Mouse (Mus musculus) midbrain, embryonic 11.5 days (tissue): ENCODE data around the gene Col5a1. TPM values are rescaled to one million over a fixed set of nuclear protein-coding genes. Genes with fewer than 3 reads are reported as not detected.

Experiments
- ATAC-seq: fragments of 200-750 bp; cut with Nextera tagmentation; 2 replicates; pipeline ENCODE4 v1.8.0; 2017; ENCODE audit warnings: moderate TSS enrichment, moderate library complexity; ENCODE audit not compliant: low FRiP score
- DNase-seq: peaks from one replicate; pipeline ENCODE4 v3.0.0; 2015; ENCODE audit warnings: low spot score; ENCODE audit errors: missing footprints
- H3K27ac ChIP-seq: fragments of 300-500 bp; sonication (generic); 2 replicates; pipeline ENCODE4 v1.5.1; 2014; ENCODE audit warnings: low read depth, low read length
- H3K27me3 ChIP-seq: fragments of 300-500 bp; sonication (generic); 2 replicates; pipeline ENCODE4 v1.6.1; 2014; ENCODE audit warnings: mild to moderate bottlenecking, low read length, moderate library complexity, mixed read lengths; ENCODE audit not compliant: control insufficient read depth, insufficient read depth
- H3K36me3 ChIP-seq: fragments of 300-500 bp; sonication (generic); 2 replicates; pipeline ENCODE4 v1.6.1; 2014; ENCODE audit warnings: mild to moderate bottlenecking, low read length, moderate library complexity, mixed read lengths; ENCODE audit not compliant: control insufficient read depth, insufficient read depth
- H3K4me1 ChIP-seq: fragments of 300-500 bp; sonication (generic); 2 replicates; pipeline ENCODE4 v1.6.1; 2014; ENCODE audit warnings: low read length; ENCODE audit not compliant: control insufficient read depth, insufficient read depth
- H3K4me2 ChIP-seq: fragments of 300-500 bp; sonication (generic); 2 replicates; pipeline ENCODE4 v1.6.1; 2014; ENCODE audit warnings: mild to moderate bottlenecking, moderate library complexity
- H3K4me3 ChIP-seq: fragments of 300-500 bp; sonication (generic); 2 replicates; pipeline ENCODE4 v1.5.1; 2014; ENCODE audit warnings: low read depth, low read length
- H3K9ac ChIP-seq: fragments of 300-500 bp; sonication (generic); 2 replicates; pipeline ENCODE4 v1.6.1; 2014; ENCODE audit warnings: low read length
- H3K9me3 ChIP-seq: fragments of 300-500 bp; sonication (generic); 2 replicates; pipeline ENCODE4 v1.6.1; 2016; ENCODE audit warnings: low read length; ENCODE audit not compliant: control insufficient read depth
- WGBS: fragments of 180-500 bp; shearing (Covaris S2); extraction: QIAGEN DNeasy Blood & Tissue Kit; methylation state at CpG from one replicate; pipeline ENCODE4 v1.1.7; 2014; 5-methylcytosine and 5-hydroxymethylcytosine counted together
- polyA plus RNA-seq: library from polyadenylated mRNA; unstranded; fragments of >200 nt; fragmentation: Nextera tagmentation; extraction: Ambion mirVana; gene quantifications from 2 replicates; pipeline ENCODE4 v1.2.1, GENCODE M21; 2014

Gene Col5a1
- polyA plus RNA-seq, 1 experiment from 2014 or later = 21.6 TPM

GRCm38 (mm10) chr2:27959275-27959674 lies 73.0 kb downstream of the Col5a1 start:
- H3K27me3 ChIP-seq = no peaks in the 10 kb centered on the region
- ATAC-seq = no peak
- no peak overlapping the region for H3K9ac ChIP-seq
- H3K4me2 ChIP-seq = no peak overlapping the region
- WGBS = 76% methylated on average over 6 of the region's 6 CpGs
- H3K9me3 ChIP-seq = no peaks in the 10 kb centered on the region
- DNase-seq = no peak
- H3K36me3 ChIP-seq = no peaks in the 10 kb centered on the region; the same call in 1 of the 2 replicates
- H3K27ac ChIP-seq = no peak overlapping the region
- H3K4me1 ChIP-seq = no peaks in the 10 kb centered on the region
- H3K4me3 ChIP-seq = no peak overlapping the region

- H3K4me2 ChIP-seq = no peak overlapping the region
- ATAC-seq (no peak), DNase-seq (no peak)
- no peaks in the 10 kb centered on the region for H3K36me3 ChIP-seq
- no peak overlapping the region for H3K27ac ChIP-seq
- no peaks in the 10 kb centered on the region for H3K27me3 ChIP-seq
- H3K9me3 ChIP-seq = no peaks in the 10 kb centered on the region
- H3K9ac ChIP-seq = no peak overlapping the region
- H3K4me3 ChIP-seq = no peak overlapping the region
- H3K4me1 ChIP-seq = no peaks in the 10 kb centered on the region
- WGBS = 86% methylated on average over 2 of the region's 2 CpGs
Measured at GRCm38 (mm10) chr2:27961190-27961589, 75.0 kb downstream of the Col5a1 start.

- Histone ChIP-seq H3K4me3 (no peak overlapping the region), H3K4me2 (no peak overlapping the region), H3K9me3 (no peaks in the 10 kb centered on the region), H3K4me1 (no peaks in the 10 kb centered on the region), H3K27ac (no peak overlapping the region), H3K36me3 (no peaks in the 10 kb centered on the region), H3K27me3 (no peaks in the 10 kb centered on the region), H3K9ac (no peak overlapping the region)
- ATAC-seq (no peak), DNase-seq (no peak)
- WGBS = 91% methylated on average over 3 of the region's 3 CpGs
Measured at GRCm38 (mm10) chr2:27962406-27962805, 76.2 kb downstream of the Col5a1 start.

- H3K36me3 ChIP-seq = no peaks in the 10 kb centered on the region
- WGBS = 20% methylated on average over 6 of the region's 6 CpGs
Measured at GRCm38 (mm10) chr2:27969158-27969557, 82.9 kb downstream of the Col5a1 start.

GRCm38 (mm10) chr2:27973840-27974239 lies 87.6 kb downstream of the Col5a1 start:
- no peak overlapping the region for H3K4me2 ChIP-seq
- peak; percentile 96 for DNase-seq
- H3K27ac ChIP-seq = no peak overlapping the region
- H3K9ac ChIP-seq = no peak overlapping the region
- H3K4me3 ChIP-seq = no peak overlapping the region
- H3K27me3 ChIP-seq = no peaks in the 10 kb centered on the region
- no peak for ATAC-seq
- H3K4me1 ChIP-seq = no peaks in the 10 kb centered on the region
- 48% methylated on average over 3 of the region's 3 CpGs for WGBS
- no peaks in the 10 kb centered on the region for H3K9me3 ChIP-seq
- no peaks in the 10 kb centered on the region for H3K36me3 ChIP-seq

More at GRCm38 (mm10) chr2:27969158-27969557, 82.9 kb downstream of the Col5a1 start:
- H3K27me3 ChIP-seq = no peaks in the 10 kb centered on the region
- DNase-seq (peak; percentile 90), ATAC-seq (no peak)
- H3K9ac ChIP-seq = no peak overlapping the region
- no peak overlapping the region for H3K27ac ChIP-seq
- H3K9me3 ChIP-seq = no peaks in the 10 kb centered on the region
- H3K4me2 ChIP-seq = no peak overlapping the region
- H3K4me3 ChIP-seq = no peak overlapping the region
- no peaks in the 10 kb centered on the region for H3K4me1 ChIP-seq

- H3K9me3 ChIP-seq = no peaks in the 10 kb centered on the region
- DNase-seq (no peak), ATAC-seq (no peak)
- H3K4me3 ChIP-seq = no peak overlapping the region
- no peak overlapping the region for H3K27ac ChIP-seq
- WGBS = 71% methylated on average over 3 of the region's 3 CpGs
- no peak overlapping the region for H3K4me2 ChIP-seq
- no peaks in the 10 kb centered on the region for H3K4me1 ChIP-seq
- no peak overlapping the region for H3K9ac ChIP-seq
- no peaks in the 10 kb centered on the region for H3K36me3 ChIP-seq
- no peaks in the 10 kb centered on the region for H3K27me3 ChIP-seq
Measured at GRCm38 (mm10) chr2:27975786-27976185, 89.6 kb downstream of the Col5a1 start.

GRCm38 (mm10) chr2:27976512-27976911 lies 90.3 kb downstream of the Col5a1 start:
- DNase-seq (no peak), ATAC-seq (no peak)
- Histone ChIP-seq H3K9me3 (no peaks in the 10 kb centered on the region), H3K27ac (no peak overlapping the region), H3K27me3 (no peaks in the 10 kb centered on the region), H3K4me2 (no peak overlapping the region), H3K4me3 (no peak overlapping the region), H3K36me3 (no peaks in the 10 kb centered on the region), H3K4me1 (no peaks in the 10 kb centered on the region), H3K9ac (no peak overlapping the region)
- WGBS = 76% methylated on average over 4 of the region's 4 CpGs

GRCm38 (mm10) chr2:27981066-27981465 lies 94.8 kb downstream of the Col5a1 start:
- no peak for ATAC-seq
- no peaks in the 10 kb centered on the region for H3K27me3 ChIP-seq
- H3K27ac ChIP-seq = no peak overlapping the region

GRCm38 (mm10) chr2:27981621-27982535 lies 95.7 kb downstream of the Col5a1 start:
- ATAC-seq = no peak

More at GRCm38 (mm10) chr2:27981066-27981465, 94.8 kb downstream of the Col5a1 start:
- no peak overlapping the region for H3K9ac ChIP-seq
- H3K36me3 ChIP-seq = no peaks in the 10 kb centered on the region
- DNase-seq = no peak
- 80% methylated on average over 2 of the region's 2 CpGs for WGBS
- H3K9me3 ChIP-seq = no peaks in the 10 kb centered on the region
- H3K4me3 ChIP-seq = no peak overlapping the region
- H3K4me2 ChIP-seq = no peak overlapping the region
- H3K4me1 ChIP-seq = no peaks in the 10 kb centered on the region

More at GRCm38 (mm10) chr2:27981621-27982535, 95.7 kb downstream of the Col5a1 start:
- WGBS = 90% methylated on average over 14 of the region's 14 CpGs
- Histone ChIP-seq H3K27ac (no peak overlapping the region), H3K36me3 (no peaks in the 10 kb centered on the region), H3K4me1 (no peaks in the 10 kb centered on the region), H3K9ac (no peak overlapping the region), H3K4me2 (no peak overlapping the region), H3K9me3 (no peaks in the 10 kb centered on the region), H3K4me3 (no peak overlapping the region), H3K27me3 (no peaks in the 10 kb centered on the region)
- DNase-seq = no peak
